Mouse (Mus musculus) CD4-positive, CD25-positive, alpha-beta regulatory T cell, adult 4 months (primary cell): ENCODE data around the gene Pigc. TPM values are rescaled to one million over a fixed set of nuclear protein-coding genes. Genes with fewer than 3 reads are reported as not detected.

Experiments used
- ATAC-seq: one replicate; pipeline ENCODE4 v1.8.0; 2017
- polyA plus RNA-seq, 2 experiments: library from polyadenylated mRNA; unstranded; fragments of 100-300 nt; shearing (Covaris generic); gene quantifications; one replicate each; pipeline ENCODE4 v1.2.1; 2017

The Pigc gene
- polyA plus RNA-seq, 2 experiments from 2014 or later: 26.7 to 28.0 TPM

DNA sequence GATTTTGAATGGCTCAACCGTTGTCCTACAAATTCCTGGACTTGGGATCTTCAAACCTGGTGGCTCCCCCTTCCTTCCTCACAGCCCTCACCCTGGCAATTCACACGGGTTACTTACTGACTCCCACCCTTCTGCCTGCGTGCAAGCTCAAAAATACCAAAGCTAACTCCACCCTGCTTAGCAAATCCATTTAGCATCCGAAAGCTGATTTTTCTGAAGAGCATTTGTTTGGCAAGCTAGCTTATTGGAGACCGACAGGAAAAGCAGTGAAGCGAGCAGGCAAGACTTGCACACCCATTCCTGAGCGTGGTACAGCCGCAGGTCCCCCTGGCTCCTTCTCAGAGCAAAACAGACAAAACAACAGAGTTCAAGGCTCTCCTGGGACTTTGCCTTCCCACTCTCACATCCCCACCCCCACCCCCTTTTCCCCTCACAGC, 39.7 kb downstream of the Pigc start:
- ATAC-seq: no peak

DNA sequence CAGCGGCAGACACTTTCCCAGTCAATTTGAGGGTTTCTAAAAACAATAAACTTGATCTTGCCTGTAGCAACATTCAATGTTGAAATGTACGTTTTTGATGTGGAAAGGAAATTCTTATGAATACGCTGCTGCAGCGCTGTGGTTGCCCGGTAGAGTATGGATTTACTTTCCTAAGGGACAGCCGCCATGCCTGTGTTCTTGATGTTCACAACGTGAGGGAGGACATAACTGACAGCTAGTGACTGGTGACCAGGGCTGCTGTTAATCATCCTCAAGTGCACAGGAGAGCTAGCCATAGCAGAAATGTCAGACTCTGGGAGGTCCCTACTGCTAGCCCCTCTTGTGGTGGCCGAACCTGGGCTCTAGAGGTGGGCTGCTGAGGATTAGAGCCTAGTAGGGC, 40.1 kb downstream of the Pigc start:
- ATAC-seq: no peak

DNA sequence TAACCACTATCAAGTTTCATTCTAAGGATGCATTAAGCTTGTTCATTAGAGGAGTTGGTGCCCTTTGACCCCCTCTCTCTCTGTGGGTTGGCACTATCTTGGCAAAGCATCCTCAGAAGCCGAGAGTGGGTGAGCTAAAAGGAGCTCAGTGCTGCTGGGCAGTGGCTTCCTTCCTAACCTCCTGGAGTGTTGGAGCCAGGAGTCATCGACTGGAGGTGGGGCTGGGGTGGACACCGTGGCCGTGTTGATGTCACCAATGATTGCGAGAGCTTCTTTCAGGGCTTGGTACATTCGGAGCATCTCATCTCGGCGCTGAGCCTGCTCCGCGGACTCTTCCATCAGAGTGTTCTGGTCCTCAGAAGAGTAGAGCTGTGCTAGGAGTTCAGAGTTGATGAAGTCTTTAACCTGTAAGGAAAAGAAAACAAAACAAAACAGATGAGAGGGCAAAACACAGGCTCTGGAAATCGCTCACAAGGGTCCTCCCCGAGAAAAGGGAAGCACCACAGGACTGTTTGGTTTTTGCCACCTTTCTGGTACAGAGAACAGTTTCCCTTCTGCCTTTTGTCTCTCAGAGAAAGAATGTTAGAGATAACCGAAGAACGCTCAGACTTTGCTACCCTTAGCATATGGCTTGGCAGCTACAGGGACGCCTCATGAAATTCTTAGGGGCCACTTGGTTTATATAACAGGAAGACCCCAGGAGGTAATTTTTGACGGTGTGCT, 42.7 kb downstream of the Pigc start:
- no peak for ATAC-seq

DNA sequence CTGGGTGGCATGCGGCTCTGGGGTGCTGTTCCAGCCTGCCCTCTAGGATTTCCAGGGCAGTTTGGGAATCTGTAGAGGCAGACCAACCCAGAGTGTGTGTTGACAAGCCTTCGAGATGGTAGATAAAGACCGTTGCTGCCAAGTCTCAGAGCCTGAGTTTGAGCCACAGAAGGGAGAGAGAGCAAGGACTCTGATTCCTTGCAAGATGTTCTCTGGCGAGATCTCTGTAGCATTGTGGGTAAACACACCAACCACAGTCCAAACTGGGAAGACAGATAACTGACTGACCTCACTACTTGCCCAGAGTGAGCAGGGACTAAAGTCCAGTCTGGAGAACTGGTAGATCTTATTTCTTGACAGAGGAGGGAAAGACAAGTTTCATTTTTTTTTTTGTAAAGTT, 44.6 kb downstream of the Pigc start:
- no peak for ATAC-seq

DNA sequence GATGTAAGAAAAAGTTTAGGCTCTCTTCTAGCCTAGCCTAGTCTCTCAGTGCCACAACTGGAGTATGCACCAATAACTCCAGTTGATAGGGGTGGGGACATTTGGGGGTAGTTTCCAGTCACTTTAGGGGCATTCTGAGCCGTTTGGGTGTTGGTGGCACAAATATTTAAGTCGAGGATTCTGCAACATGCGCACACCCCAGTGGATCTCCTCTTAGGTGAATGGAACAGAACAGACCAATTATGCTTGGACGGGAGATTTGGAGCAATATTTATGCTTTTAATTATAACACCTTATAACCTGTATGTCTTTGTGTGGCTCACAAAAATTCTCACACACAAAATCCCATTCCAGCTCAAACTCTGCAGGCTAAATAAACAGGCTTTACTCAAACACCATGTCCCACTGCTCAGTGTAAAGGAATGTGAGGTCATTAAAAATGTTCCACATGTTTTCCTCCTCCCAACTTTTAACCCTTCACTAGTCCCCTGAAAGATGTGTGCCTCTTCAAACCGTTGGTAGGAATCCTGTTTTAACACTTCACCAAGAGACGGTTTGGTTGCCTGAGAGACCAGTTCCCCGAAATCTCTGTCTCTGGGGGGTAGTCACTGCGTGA, 46.4 kb downstream of the Pigc start:
- no peak for ATAC-seq

DNA sequence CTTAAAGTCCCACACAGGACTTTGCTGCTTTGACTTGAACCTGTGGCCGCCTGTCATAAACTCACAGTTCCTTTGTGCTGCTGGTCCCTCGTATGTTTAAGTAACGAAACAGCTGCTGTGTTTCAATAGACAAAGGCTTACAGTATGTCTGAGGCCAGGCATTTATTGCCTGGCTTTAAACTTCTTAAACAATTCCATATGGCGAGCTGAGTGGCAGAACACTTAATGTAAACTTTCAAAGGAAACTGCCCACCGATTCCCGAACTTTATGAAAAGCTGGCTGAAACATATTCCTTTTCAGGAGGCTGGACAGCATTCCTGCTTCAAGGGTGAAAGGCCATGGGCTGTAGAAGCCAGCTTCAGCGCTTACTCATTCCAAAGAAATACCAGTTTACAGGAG, 48.0 kb downstream of the Pigc start:
- no peak for ATAC-seq

DNA sequence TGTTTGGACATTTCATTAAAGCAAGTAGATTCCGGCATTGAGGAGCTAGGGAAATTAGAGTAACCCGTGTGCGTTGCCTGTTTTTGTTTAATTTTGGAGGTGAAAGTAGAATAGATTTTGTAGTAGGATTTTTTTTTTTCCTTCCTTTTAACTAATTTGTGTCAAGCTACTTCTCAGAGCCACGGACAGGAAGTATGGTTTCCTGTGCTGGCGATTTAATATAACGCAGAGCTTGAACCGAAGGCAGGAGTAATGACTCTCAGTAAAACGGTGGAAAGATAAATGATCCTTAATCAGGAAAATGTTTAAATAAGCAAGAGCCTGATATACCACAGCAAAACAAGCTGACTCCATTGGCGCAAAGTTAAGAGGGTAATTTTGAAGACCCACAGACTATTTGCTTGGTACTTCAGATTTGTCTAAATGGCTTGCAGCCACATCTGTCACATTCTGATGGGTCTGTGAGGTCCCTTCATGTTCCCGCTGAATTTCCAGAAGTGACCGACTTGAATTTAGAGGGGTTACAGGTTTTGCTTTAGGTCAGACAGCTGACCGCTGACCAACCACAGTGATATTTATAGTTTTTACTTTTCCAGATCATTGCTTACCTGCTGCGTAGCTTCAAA, 49.1 kb downstream of the Pigc start:
- no peak for ATAC-seq

DNA sequence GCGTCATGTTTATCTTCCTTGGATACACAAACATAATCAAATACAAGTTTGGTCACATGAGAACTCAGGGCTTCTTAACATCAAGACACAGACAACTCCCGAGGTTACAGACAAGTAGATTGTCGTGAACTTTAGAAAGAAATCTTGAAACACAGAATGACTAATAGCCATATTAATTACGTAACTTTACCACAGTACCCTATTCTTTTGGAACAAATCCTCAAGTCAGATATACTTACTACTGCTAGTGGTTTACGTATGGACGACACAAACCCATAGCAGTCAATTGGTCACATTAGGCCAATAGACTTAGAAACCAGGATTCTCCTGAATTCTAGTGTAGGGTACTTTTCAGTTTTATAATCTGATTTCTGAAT, 49.6 kb downstream of the Pigc start:
- no peak for ATAC-seq

DNA sequence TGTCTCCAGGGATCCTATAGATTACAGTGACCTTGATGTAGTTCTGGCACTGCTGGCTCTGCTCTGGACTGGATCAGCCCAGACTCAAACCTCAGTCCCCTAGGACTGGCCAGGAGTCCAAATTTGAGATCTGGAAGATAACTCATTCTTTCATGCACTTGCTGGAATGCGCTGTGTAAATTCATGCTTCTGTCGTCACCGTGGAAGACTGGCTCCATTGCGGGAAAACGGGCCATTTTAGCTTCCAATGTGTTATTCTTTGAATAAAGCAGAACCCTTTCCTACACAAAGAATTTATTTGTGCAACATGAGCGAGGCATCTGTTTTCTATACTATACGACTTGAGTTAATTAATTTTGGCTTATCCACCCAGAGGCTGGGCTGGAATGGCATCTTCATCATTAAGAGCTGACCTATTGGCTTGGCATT, 51.3 kb downstream of the Pigc start:
- no peak for ATAC-seq

DNA sequence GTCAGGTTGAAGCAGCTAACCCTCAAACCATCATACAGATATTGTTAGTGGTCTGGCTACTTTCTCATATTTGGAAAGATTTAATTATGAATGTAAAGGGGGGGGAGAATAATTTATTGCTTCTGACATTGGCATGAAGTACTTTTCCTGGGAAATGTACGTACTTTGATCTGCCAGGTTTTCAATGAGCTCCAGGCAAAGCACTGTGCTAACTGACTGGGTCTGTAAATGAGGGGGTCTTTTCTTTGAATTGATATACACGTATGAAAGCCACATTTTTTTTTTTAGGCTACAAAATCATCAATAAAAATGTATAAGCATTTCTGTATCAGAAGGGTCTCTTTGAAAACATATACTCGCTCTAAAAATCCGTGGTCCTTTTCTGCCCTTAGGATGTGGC, 51.8 kb downstream of the Pigc start:
- no peak for ATAC-seq

Other genes with a start within 250 kb of the Pigc start
- gene Fasl, start 180.7 kb upstream of the Pigc start, polyA plus RNA-seq: 10 to 100 TPM; 10.7 to 12.7 TPM
- 10 to 100 TPM; 24.8 to 31.1 TPM for gene Suco, start 92.5 kb upstream of the Pigc start, polyA plus RNA-seq
- gene 4930558K02Rik, start 10.4 kb downstream of the Pigc start, polyA plus RNA-seq: not detected